Mouse (Mus musculus) erythroblast, embryonic 14.5 days (primary cell): Measurements from ENCODE around the gene Olfr231. TPM values are rescaled to one million over a fixed set of nuclear protein-coding genes. Genes with fewer than 3 reads are reported as not detected.

Source experiments
- H3K27me3 ChIP-seq: 2 replicates; pipeline ENCODE4 v1.6.1; 2012; ENCODE audit warnings: inconsistent platforms; ENCODE audit not compliant: control insufficient read depth
- H3K36me3 ChIP-seq: 2 replicates; pipeline ENCODE4 v1.6.1; 2012; ENCODE audit warnings: mild to moderate bottlenecking, inconsistent platforms; ENCODE audit not compliant: control insufficient read depth
- H3K4me1 ChIP-seq: 2 replicates; pipeline ENCODE4 v1.6.1; 2012; ENCODE audit warnings: inconsistent platforms; ENCODE audit not compliant: control insufficient read depth
- H3K4me3 ChIP-seq: replicated peaks from 2 replicates; pipeline ENCODE3; 2012; ENCODE audit warnings: moderate library complexity, mild to moderate bottlenecking, inconsistent platforms
- H3K9me3 ChIP-seq: 2 replicates; pipeline ENCODE4 v1.6.1; 2012; ENCODE audit warnings: low read length, inconsistent platforms, mixed read lengths; ENCODE audit not compliant: control insufficient read depth
- GATA1 ChIP-seq: IDR thresholded peaks from 2 replicates; pipeline ENCODE4 v1.6.1; 2012; ENCODE audit warnings: low read length, inconsistent platforms, mixed read lengths
- TAL1 ChIP-seq: IDR thresholded peaks from 3 replicates; pipeline ENCODE4 v1.6.1; 2012; ENCODE audit warnings: low read length, inconsistent platforms, mixed read lengths
- polyA plus RNA-seq: library from polyadenylated mRNA; stranded (reverse); fragments of >175 nt; gene quantifications from 2 replicates; pipeline ENCODE4 v1.2.3, GENCODE M21; 2012

Gene Olfr231
- polyA plus RNA-seq, result not detected in 2 replicates

- Histone ChIP-seq H3K4me3 (no peak within 1 kb of the TSS), H3K4me1 (no peaks in the 10 kb centered on the region), H3K27me3 (no peaks in the 10 kb centered on the region), H3K9me3 (no peaks in the 10 kb centered on the region), H3K36me3 (no peaks in the 10 kb centered on the region)
- no peak for TF ChIP-seq GATA1
- TF ChIP-seq TAL1, result no peak
Observed at GRCm38 (mm10) chr1:174121062-174121461, at the start of gene Olfr231. Gene Olfr231 (minus strand): TSS chr1:174121162.

GRCm38 (mm10) chr1:174169024-174169423 lies 48.1 kb upstream of the Olfr231 start:
- Histone ChIP-seq H3K4me3 (no peak overlapping the region), H3K9me3 (no peaks in the 10 kb centered on the region), H3K36me3 (peaks cover 2% of the 10 kb centered on the region), H3K4me1 (peaks cover 27% of the 10 kb centered on the region), H3K27me3 (no peaks in the 10 kb centered on the region)
- TF ChIP-seq TAL1, result no peak
- TF ChIP-seq GATA1, result no peak

GRCm38 (mm10) chr1:174159095-174159494 lies 38.1 kb upstream of the Olfr231 start:
- Histone ChIP-seq H3K9me3 (no peaks in the 10 kb centered on the region), H3K4me1 (no peaks in the 10 kb centered on the region), H3K27me3 (peaks cover 7% of the 10 kb centered on the region), H3K4me3 (no peak overlapping the region), H3K36me3 (no peaks in the 10 kb centered on the region)
- TF ChIP-seq TAL1, result no peak
- no peak for TF ChIP-seq GATA1

- H3K4me3 ChIP-seq, result no peak overlapping the region
- TF ChIP-seq TAL1 (no peak), GATA1 (no peak)
- H3K4me1 ChIP-seq, result no peaks in the 10 kb centered on the region
- no peaks in the 10 kb centered on the region for H3K9me3 ChIP-seq
- no peaks in the 10 kb centered on the region for H3K36me3 ChIP-seq
- peaks cover 7% of the 10 kb centered on the region for H3K27me3 ChIP-seq
Observed at GRCm38 (mm10) chr1:174158512-174158911, 37.5 kb upstream of the Olfr231 start.

GRCm38 (mm10) chr1:174157622-174158021 lies 36.7 kb upstream of the Olfr231 start:
- H3K9me3 ChIP-seq, result no peaks in the 10 kb centered on the region
- no peak for TF ChIP-seq GATA1
- TF ChIP-seq TAL1, result no peak
- H3K4me3 ChIP-seq, result no peak overlapping the region
- H3K27me3 ChIP-seq, result peaks cover 7% of the 10 kb centered on the region
- no peaks in the 10 kb centered on the region for H3K36me3 ChIP-seq
- no peaks in the 10 kb centered on the region for H3K4me1 ChIP-seq

GRCm38 (mm10) chr1:174155333-174155732 lies 34.4 kb upstream of the Olfr231 start, which contains the start of gene Olfr420:
Gene Olfr420 (plus strand): TSS chr1:174155633.
- TF ChIP-seq GATA1 (no peak), TAL1 (no peak)
- Histone ChIP-seq H3K4me1 (no peaks in the 10 kb centered on the region), H3K27me3 (peaks cover 7% of the 10 kb centered on the region), H3K9me3 (no peaks in the 10 kb centered on the region), H3K36me3 (no peaks in the 10 kb centered on the region), H3K4me3 (no peak within 1 kb of the TSS)

- Histone ChIP-seq H3K4me1 (no peaks in the 10 kb centered on the region), H3K9me3 (no peaks in the 10 kb centered on the region), H3K4me3 (no peak overlapping the region), H3K36me3 (no peaks in the 10 kb centered on the region), H3K27me3 (no peaks in the 10 kb centered on the region)
- TF ChIP-seq GATA1 (no peak), TAL1 (no peak)
Observed at GRCm38 (mm10) chr1:174149289-174149688, 28.3 kb upstream of the Olfr231 start.

GRCm38 (mm10) chr1:174146696-174147095 lies 25.7 kb upstream of the Olfr231 start:
- H3K9me3 ChIP-seq, result no peaks in the 10 kb centered on the region
- H3K27me3 ChIP-seq, result no peaks in the 10 kb centered on the region
- no peak overlapping the region for H3K4me3 ChIP-seq
- TF ChIP-seq GATA1 (no peak), TAL1 (no peak)
- H3K4me1 ChIP-seq, result no peaks in the 10 kb centered on the region
- H3K36me3 ChIP-seq, result no peaks in the 10 kb centered on the region

- Histone ChIP-seq H3K4me3 (no peak overlapping the region), H3K27me3 (no peaks in the 10 kb centered on the region), H3K36me3 (no peaks in the 10 kb centered on the region), H3K9me3 (no peaks in the 10 kb centered on the region), H3K4me1 (no peaks in the 10 kb centered on the region)
- TF ChIP-seq GATA1 (no peak), TAL1 (no peak)
Observed at GRCm38 (mm10) chr1:174141384-174141783, 20.4 kb upstream of the Olfr231 start.

- no peaks in the 10 kb centered on the region for H3K9me3 ChIP-seq
- no peak overlapping the region for H3K4me3 ChIP-seq
- H3K27me3 ChIP-seq, result no peaks in the 10 kb centered on the region
- no peaks in the 10 kb centered on the region for H3K36me3 ChIP-seq
- H3K4me1 ChIP-seq, result no peaks in the 10 kb centered on the region
- no peak for TF ChIP-seq TAL1
- TF ChIP-seq GATA1, result no peak
Observed at GRCm38 (mm10) chr1:174131999-174132398, 11.0 kb upstream of the Olfr231 start.
